Mouse (Mus musculus) C2C12 (cell line): ENCODE data around the gene Prkg1.
"Not testable (repeated sequence)": the region's sequence is repeated elsewhere in the genome, so short reads cannot be mapped to it uniquely, and the experiment has no call there.

Experiments
- CEBPB ChIP-seq: IDR thresholded peaks from one replicate; pipeline ENCODE4 v1.6.1; 2011; ENCODE audit warnings: low read depth, mild to moderate bottlenecking, control low read depth, moderate library complexity
- CTCF ChIP-seq: IDR thresholded peaks from one replicate; pipeline ENCODE4 v1.5.1; 2011; ENCODE audit not compliant: control insufficient read depth, insufficient read depth, insufficient read length
- MYOD1 ChIP-seq: IDR thresholded peaks from one replicate; pipeline ENCODE4 v1.6.1; 2011; ENCODE audit warnings: low read depth; ENCODE audit not compliant: control insufficient read depth, insufficient read length
- USF1 ChIP-seq: IDR thresholded peaks from one replicate; pipeline ENCODE4 v1.6.1; 2011; ENCODE audit warnings: low read depth, mild to moderate bottlenecking, control low read depth, moderate library complexity

GRCm38 (mm10) chr19:30539365-30539941 is 1225.4 kb downstream of the Prkg1 start:
- not testable (repeated sequence) for TF ChIP-seq USF1, CTCF, CEBPB, MYOD1
